Mouse (Mus musculus): ENCODE measurements around the gene 4930438A08Rik. TPM values are rescaled to one million over a fixed set of nuclear protein-coding genes. Genes with fewer than 3 reads are reported as not detected.

The 4930438A08Rik gene
- polyA plus RNA-seq, 1 experiment = 0.75 TPM

DNA sequence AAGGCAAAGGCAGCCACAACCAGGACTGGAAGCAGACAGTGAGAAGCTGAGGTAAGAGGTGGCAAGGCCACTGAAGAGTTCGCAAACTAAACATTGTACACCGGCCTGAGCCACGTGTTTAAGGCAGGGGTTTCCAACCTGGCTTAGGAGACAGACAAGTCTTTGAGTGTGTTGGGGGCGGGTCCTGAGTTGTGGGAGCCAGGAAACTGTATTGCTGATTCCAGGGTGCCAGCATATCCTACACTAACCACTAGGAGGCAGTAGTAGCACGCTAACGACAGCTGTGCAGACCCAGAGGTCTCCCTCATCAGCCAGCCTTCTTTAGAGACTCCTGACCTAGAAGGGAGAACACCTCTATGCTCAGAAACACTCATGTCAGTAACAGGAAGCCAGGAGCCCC, 39.4 kb upstream of the 4930438A08Rik start:
- no peaks in the 10 kb centered on the region for H3K27me3 ChIP-seq (ENCODE audit: control insufficient read depth, insufficient read depth, low read length)
- no peaks in the 10 kb centered on the region for H3K36me3 ChIP-seq (ENCODE audit: control insufficient read depth, insufficient read depth, low read length)
- H3K4me3 ChIP-seq (ENCODE audit: control insufficient read depth, low read depth, low read length) = no peak overlapping the region
- TF ChIP-seq CTCF (IDR thresholded peaks at IDR 0.05; ENCODE audit: control insufficient read depth, insufficient read depth, insufficient replicate concordance, low read depth, low read length) = peak; percentile 71; the same call in 1 of the 2 replicates
- no peak for TF ChIP-seq POLR2A (IDR thresholded peaks at IDR 0.05; ENCODE audit: control insufficient read depth, low read depth, low read length)
- no peak overlapping the region for H3K27ac ChIP-seq (ENCODE audit: control insufficient read depth, insufficient read depth, low read depth, low read length)
- peaks cover 8% of the 10 kb centered on the region for H3K4me1 ChIP-seq (ENCODE audit: control insufficient read depth, insufficient read depth, low read length)

DNA sequence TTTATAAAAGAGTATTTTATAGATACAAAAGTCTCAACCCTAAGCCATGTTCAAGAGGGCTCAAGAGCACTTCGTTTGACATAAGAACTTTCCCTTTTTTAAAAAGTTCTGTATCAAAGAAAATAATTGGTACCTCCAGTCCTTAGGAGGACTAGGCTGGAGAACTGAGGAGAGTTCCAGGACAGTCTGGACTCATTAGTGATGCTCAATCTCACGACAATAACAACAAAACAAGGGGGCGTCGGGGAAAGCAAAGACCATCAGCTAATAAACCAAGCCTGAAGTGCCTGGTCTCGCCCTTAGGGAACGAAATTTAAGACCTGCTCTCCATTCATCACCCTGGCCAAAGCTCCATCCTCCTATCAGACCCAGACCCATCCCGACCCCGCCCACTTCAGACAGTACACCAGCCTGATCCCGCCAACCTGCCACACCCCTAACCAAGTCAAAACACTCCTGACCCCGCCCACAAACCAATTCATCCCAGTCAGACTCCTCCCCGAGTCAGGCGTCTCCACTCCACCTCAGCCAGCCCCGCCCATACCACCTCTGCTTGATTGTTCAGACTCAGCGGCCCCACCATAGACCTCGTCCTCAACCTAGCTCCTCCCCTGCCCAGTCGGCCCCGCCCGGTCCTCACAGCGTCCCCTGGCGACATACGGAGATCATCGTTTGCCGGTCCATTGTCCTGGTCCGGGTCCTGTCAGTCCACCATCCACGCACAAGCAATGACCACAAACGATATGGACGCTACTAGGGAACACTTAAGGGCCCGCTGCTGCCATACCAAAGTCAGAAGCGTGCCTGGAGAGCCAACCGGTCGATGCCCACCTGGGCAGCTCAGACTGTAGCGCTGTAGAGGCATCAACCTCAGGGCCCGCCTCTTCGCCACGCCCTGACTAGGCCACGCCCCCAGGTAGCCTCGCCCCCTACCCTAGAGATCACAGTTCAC, 35.5 kb upstream of the 4930438A08Rik start:
- peak overlapping the region; percentile 77 for H3K4me3 ChIP-seq (ENCODE audit: control insufficient read depth, low read depth, low read length)
- TF ChIP-seq POLR2A (IDR thresholded peaks at IDR 0.05; ENCODE audit: control insufficient read depth, low read depth, low read length) (no peak), CTCF (IDR thresholded peaks at IDR 0.05; ENCODE audit: control insufficient read depth, insufficient read depth, insufficient replicate concordance, low read depth, low read length) (peak; percentile 29; the same call in 1 of the 2 replicates)
- H3K27ac ChIP-seq (ENCODE audit: control insufficient read depth, insufficient read depth, low read depth, low read length) = no peak overlapping the region
- no peaks in the 10 kb centered on the region for H3K27me3 ChIP-seq (ENCODE audit: control insufficient read depth, insufficient read depth, low read length)
- H3K36me3 ChIP-seq (ENCODE audit: control insufficient read depth, insufficient read depth, low read length) = no peaks in the 10 kb centered on the region
- H3K4me1 ChIP-seq (ENCODE audit: control insufficient read depth, insufficient read depth, low read length) = peaks cover 8% of the 10 kb centered on the region

DNA sequence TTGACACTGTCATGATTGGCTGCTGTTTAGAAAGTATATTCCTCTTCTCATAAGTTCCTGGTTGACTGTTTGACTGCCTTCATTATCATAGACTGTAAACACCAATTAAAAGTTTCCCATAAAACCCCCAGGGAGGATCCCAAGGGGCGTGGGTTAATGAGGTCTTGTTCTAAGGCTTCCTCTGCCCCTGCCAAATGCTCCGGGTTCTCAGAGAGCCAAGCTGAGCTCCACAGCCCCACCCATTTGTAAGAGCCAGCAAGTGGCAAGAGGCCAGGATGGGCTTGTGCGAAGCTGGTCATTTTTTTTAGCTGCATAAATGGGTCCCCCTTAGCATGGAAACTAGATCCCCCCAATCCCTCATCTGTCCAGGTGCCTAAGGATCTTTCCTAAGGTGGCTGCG, 27.3 kb upstream of the 4930438A08Rik start:
- no peak for TF ChIP-seq POLR2A (IDR thresholded peaks at IDR 0.05; ENCODE audit: control insufficient read depth, low read depth, low read length)
- no peak for TF ChIP-seq CTCF (IDR thresholded peaks at IDR 0.05; ENCODE audit: control insufficient read depth, insufficient read depth, insufficient replicate concordance, low read depth, low read length)
- H3K36me3 ChIP-seq (ENCODE audit: control insufficient read depth, insufficient read depth, low read length) = no peaks in the 10 kb centered on the region
- H3K4me3 ChIP-seq (ENCODE audit: control insufficient read depth, low read depth, low read length) = no peak overlapping the region
- no peak overlapping the region for H3K27ac ChIP-seq (ENCODE audit: control insufficient read depth, insufficient read depth, low read depth, low read length)
- no peaks in the 10 kb centered on the region for H3K27me3 ChIP-seq (ENCODE audit: control insufficient read depth, insufficient read depth, low read length)
- H3K4me1 ChIP-seq (ENCODE audit: control insufficient read depth, insufficient read depth, low read length) = no peaks in the 10 kb centered on the region

DNA sequence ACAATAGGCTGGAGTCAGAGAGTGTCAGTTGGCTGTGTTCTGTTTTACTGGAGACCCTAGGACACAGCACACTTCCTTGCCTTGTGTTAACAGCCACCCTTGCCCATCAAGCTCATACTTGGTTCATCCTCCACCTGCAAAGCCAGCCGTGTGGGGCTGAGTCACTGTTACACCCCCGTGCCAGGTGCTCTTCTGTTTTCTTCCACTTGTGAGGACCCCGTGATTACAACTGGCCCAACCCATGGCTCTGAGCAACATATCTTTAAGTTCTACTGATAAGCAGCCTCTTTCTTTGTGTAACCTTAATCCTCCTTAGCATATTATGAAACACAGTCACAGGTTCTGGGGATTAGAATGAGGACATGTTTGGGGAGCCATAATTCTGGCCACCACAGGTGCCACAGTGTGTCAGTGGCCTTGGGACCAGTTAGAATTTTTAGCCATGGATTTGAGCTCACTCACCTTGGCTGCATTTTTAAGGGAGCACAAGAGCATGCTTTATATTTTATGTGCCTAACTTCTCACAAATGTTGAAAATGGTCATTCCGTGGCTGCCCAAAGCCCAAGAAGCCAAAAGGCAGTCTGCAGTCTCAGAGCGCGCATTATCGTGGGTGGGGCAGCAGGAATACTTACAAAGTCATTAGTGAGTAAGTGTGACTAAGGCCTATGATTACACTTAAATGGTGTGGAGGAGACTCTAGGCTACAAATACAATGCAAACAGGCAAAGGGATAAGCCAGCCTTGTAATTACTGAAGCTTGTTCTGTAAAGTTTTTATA, 25.2 kb upstream of the 4930438A08Rik start:
- no peaks in the 10 kb centered on the region for H3K27me3 ChIP-seq (ENCODE audit: control insufficient read depth, insufficient read depth, low read length)
- no peaks in the 10 kb centered on the region for H3K4me1 ChIP-seq (ENCODE audit: control insufficient read depth, insufficient read depth, low read length)
- H3K27ac ChIP-seq (ENCODE audit: control insufficient read depth, insufficient read depth, low read depth, low read length) = no peak overlapping the region
- TF ChIP-seq POLR2A (IDR thresholded peaks at IDR 0.05; ENCODE audit: control insufficient read depth, low read depth, low read length) (no peak), CTCF (IDR thresholded peaks at IDR 0.05; ENCODE audit: control insufficient read depth, insufficient read depth, insufficient replicate concordance, low read depth, low read length) (no peak)
- H3K36me3 ChIP-seq (ENCODE audit: control insufficient read depth, insufficient read depth, low read length) = no peaks in the 10 kb centered on the region
- H3K4me3 ChIP-seq (ENCODE audit: control insufficient read depth, low read depth, low read length) = no peak overlapping the region

DNA sequence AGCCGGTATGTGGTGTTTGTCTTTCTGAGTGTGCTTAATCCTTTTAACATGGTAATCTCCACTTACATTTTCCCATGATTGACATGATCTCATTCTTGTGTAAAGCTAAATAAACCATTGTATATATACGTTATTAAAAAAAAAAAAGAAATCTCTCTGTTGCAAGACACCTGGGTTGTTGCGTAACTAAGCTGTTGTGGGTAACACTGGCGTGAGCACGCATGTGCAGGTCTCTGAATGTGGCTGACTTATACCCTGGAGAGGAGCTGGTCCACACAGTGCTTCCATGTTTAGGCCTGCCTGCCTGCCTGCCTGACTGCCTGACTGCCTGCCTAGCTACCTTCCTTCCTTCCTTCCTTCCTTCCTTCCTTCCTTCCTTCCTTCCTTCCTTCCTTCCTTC, 24.0 kb upstream of the 4930438A08Rik start:
- no peak overlapping the region for H3K4me3 ChIP-seq (ENCODE audit: control insufficient read depth, low read depth, low read length)
- no peak overlapping the region for H3K27ac ChIP-seq (ENCODE audit: control insufficient read depth, insufficient read depth, low read depth, low read length)

DNA sequence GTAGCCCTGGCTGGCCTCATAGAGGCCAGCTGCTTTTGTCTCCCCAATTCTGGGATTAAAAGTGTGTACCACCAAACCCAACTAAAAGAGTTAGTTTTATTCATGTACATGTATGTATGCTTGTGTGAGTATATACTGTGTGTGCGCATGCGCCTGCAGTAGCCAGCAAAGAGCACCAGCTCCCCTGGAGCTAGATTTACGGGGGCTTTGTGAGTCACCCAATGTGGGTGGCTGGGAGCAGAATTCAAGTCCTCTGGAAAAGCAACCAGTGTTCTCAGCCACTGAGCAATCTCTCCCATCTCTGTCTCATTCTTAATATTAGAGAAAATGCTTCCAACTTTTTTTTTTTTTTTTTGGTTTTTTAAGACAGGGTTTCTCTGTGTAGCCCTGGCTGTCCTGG, 20.2 kb upstream of the 4930438A08Rik start:
- no peak for TF ChIP-seq POLR2A (IDR thresholded peaks at IDR 0.05; ENCODE audit: control insufficient read depth, low read depth, low read length)
- no peak for TF ChIP-seq CTCF (IDR thresholded peaks at IDR 0.05; ENCODE audit: control insufficient read depth, insufficient read depth, insufficient replicate concordance, low read depth, low read length)
- Histone ChIP-seq H3K4me3 (ENCODE audit: control insufficient read depth, low read depth, low read length) (no peak overlapping the region), H3K27ac (ENCODE audit: control insufficient read depth, insufficient read depth, low read depth, low read length) (no peak overlapping the region), H3K36me3 (ENCODE audit: control insufficient read depth, insufficient read depth, low read length) (no peaks in the 10 kb centered on the region), H3K4me1 (ENCODE audit: control insufficient read depth, insufficient read depth, low read length) (no peaks in the 10 kb centered on the region), H3K27me3 (ENCODE audit: control insufficient read depth, insufficient read depth, low read length) (no peaks in the 10 kb centered on the region)

More for the DNA sequence above, 24.0 kb upstream of the 4930438A08Rik start:
- TF ChIP-seq CTCF (IDR thresholded peaks at IDR 0.05; ENCODE audit: control insufficient read depth, insufficient read depth, insufficient replicate concordance, low read depth, low read length) (no peak), POLR2A (IDR thresholded peaks at IDR 0.05; ENCODE audit: control insufficient read depth, low read depth, low read length) (no peak)
- no peaks in the 10 kb centered on the region for H3K36me3 ChIP-seq (ENCODE audit: control insufficient read depth, insufficient read depth, low read length)
- H3K4me1 ChIP-seq (ENCODE audit: control insufficient read depth, insufficient read depth, low read length) = no peaks in the 10 kb centered on the region
- H3K27me3 ChIP-seq (ENCODE audit: control insufficient read depth, insufficient read depth, low read length) = no peaks in the 10 kb centered on the region

DNA sequence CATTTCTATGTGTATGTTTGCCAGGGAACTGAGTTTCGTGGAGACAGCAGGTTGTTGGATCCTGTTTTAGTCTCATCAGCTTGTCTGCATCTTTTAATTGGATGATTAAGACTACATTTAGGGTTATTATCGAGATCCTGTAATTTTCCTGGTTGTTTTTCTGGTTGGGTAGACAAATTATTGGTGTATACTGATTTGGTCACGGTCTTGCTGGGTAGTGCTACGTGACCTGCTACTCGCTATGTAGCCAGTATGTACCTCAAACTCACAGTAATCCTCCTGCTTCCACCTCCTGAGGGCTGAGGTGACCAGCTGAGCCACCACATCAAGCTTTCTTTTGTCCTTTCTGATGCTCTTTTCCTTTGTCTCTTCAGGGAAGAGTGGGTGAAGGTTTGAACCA, 16.8 kb upstream of the 4930438A08Rik start:
- H3K27me3 ChIP-seq (ENCODE audit: control insufficient read depth, insufficient read depth, low read length) = no peaks in the 10 kb centered on the region
- TF ChIP-seq POLR2A (IDR thresholded peaks at IDR 0.05; ENCODE audit: control insufficient read depth, low read depth, low read length) (no peak), CTCF (IDR thresholded peaks at IDR 0.05; ENCODE audit: control insufficient read depth, insufficient read depth, insufficient replicate concordance, low read depth, low read length) (no peak)
- no peaks in the 10 kb centered on the region for H3K4me1 ChIP-seq (ENCODE audit: control insufficient read depth, insufficient read depth, low read length)

More for the DNA sequence above, 16.8 kb upstream of the 4930438A08Rik start:
- H3K4me3 ChIP-seq (ENCODE audit: control insufficient read depth, low read depth, low read length) = no peak overlapping the region
- no peaks in the 10 kb centered on the region for H3K36me3 ChIP-seq (ENCODE audit: control insufficient read depth, insufficient read depth, low read length)
- H3K27ac ChIP-seq (ENCODE audit: control insufficient read depth, insufficient read depth, low read depth, low read length) = no peak overlapping the region

All from testis, adult 2 months (tissue).